Comparison of ENCODE assay signal across 8 mouse cellular contexts in the genomic region with DNA sequence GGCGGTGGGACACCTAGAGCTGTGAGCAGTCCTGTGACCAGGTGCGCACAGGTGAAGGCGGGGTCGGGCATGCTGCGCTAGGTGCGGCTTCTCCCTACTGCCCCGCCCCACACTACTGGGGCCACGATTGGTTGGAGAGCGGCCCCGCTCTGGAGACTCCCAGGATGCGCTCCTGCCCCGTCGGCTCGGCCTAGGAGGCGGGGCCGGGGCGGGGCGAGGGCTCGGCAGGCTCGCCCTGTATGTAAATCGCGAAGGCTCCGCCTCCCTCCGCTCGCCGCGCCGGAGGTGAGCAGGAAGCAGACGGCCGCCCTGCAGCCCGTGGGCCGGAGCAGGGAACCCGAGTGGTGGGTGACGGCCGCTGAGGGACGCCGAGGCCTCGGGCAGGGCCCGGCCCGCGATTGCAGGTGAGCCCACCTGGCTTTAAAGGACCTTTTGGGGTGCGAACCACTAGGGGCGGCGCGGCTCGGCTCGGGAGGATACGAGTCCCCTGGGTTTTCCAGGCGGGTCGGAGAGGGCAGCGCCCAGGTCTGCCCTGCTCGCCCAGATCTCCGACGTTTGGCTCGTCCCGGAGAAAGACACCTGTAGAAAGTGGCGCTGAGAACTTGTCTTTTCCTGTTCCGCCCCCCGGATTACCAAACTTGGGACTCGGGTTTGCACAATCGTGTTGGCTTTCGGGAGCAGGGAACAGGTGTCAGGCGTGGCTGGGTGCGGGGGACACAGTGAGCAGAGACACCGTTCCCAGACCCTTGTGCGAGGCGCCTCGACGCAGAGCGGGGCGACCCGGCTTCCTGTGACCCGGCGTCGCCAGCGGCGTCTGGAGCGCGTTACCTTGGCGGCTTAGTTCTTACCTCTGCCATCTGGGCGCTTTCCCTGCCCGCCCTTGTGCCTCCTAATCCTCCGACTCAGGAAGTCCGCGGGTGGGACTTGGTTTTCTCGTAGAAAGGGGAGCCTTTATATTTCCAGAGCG. TPM values are rescaled to one million over a fixed set of nuclear protein-coding genes. Genes with fewer than 3 reads are reported as not detected.
DNase-seq lines count a peak whose midpoint lies in the region; TF ChIP-seq lines count a peak whose summit lies in the region.

A gene (plus strand): TSS at position 276 of the 967 bp plus-strand sequence.

- WGBS in forebrain, embryonic 10.5 days = under 1% methylated on average over 87 of the region's 87 CpGs
- under 1% methylated on average over 87 of the region's 87 CpGs for WGBS in large intestine, adult 2 months

- in situ Hi-C loops in ES-E14 (cut with MboI; ENCODE audit: low sequenced_read_pairs in 2 of 2, unreplicated experiment in 2 of 2) = no loop called here

- H3K4me3 ChIP-seq in ES-E14 (ENCODE audit: insufficient read depth in 1 of 2, low read depth in 1 of 2, low read length in 2 of 2, poor library complexity in 1 of 2, severe bottlenecking in 1 of 2) = peak within 1 kb of the TSS; percentile 75 to 95
- H3K4me3 ChIP-seq in forebrain, embryonic 10.5 days = peak within 1 kb of the TSS; percentile 64

- H3K27me3 ChIP-seq in forebrain, embryonic 10.5 days (ENCODE audit: poor library complexity, severe bottlenecking) = peaks cover 71% of the 10 kb centered on the region

- peak within 1 kb of the TSS; percentile 75 for H3K9ac ChIP-seq in ES-E14 (ENCODE audit: insufficient read depth, low read depth, low read length, poor library complexity, severe bottlenecking)

- peaks cover 1 to 15% of the 10 kb centered on the region in 2 experiments; a peak in 2 of 4 replicates for H3K4me1 ChIP-seq in ES-E14 (ENCODE audit: control insufficient read depth in 2 of 2, insufficient read depth in 2 of 2, low read length in 2 of 2, poor library complexity in 1 of 2)
- H3K4me1 ChIP-seq in forebrain, embryonic 10.5 days = peaks cover 35% of the 10 kb centered on the region

- H3K36me3 ChIP-seq in ES-E14 (ENCODE audit: control insufficient read depth, insufficient read depth, low read length, poor library complexity, severe bottlenecking) = peaks cover 23% of the 10 kb centered on the region
- H3K36me3 ChIP-seq in forebrain, embryonic 10.5 days (replicated peaks) = peaks cover 38% of the 10 kb centered on the region

- H3K27ac ChIP-seq in ES-E14 (ENCODE audit: insufficient read depth, low read depth, low read length, poor library complexity, severe bottlenecking) = no peak within 1 kb of the TSS
- peak within 1 kb of the TSS; percentile 64 for H3K27ac ChIP-seq in forebrain, embryonic 10.5 days

- H3K9me3 ChIP-seq in ES-E14 (ENCODE audit: control insufficient read depth, insufficient read depth, low read depth, low read length) = no peaks in the 10 kb centered on the region
- no peaks in the 10 kb centered on the region for H3K9me3 ChIP-seq in forebrain, embryonic 10.5 days

- peak; percentile 90 for DNase-seq in ES-E14 (ENCODE audit: low read depth, low spot score)
- DNase-seq in c-Kit-positive CD71-negative TER-119-negative erythroid progenitor cells, embryonic 14.5 days (ENCODE audit: low read depth) = peak; percentile 86
- DNase-seq in forebrain, embryonic 10.5 days (ENCODE audit: extremely low spot score, low spot score) = peak; percentile 82
- DNase-seq in heart, postnatal 14 days = peak; percentile 89 to 90
- DNase-seq in large intestine, adult 2 months (ENCODE audit: low read depth, low spot score) = peak; percentile 92
- peak; percentile 91 to 96 for DNase-seq in lung, postnatal 4 days
- DNase-seq in retina, postnatal 1 day = peak; percentile 92
- DNase-seq in thymus, postnatal 4 days = peak; percentile 93

- intact Hi-C loops in heart, postnatal 14 days (cut with DNase I) = loop anchor here (5.0 kb wide), 1 partner anchor 332 kb away; a partner anchor contains a TSS

TF ChIP-seq in ES-E14, 5 proteins besides CTCF, POLR2A, EP300 and RAD21:
- TF ChIP-seq HCFC1 (IDR thresholded peaks at IDR 0.05; ENCODE audit: borderline replicate concordance, insufficient read depth, low read length) (peak; percentile 14; the same call in 1 of the 2 replicates), MAFK (IDR thresholded peaks at IDR 0.05; ENCODE audit: insufficient read depth, low read depth, low read length) (no peak)

RNA-seq across cellular contexts. Expression of the gene that starts here (rescaled TPM):
- 96.5 and 145 TPM in 2 replicates for total RNA-seq in ES-E14 (2012; rRNA removed)
- polyA plus RNA-seq in forebrain, embryonic 10.5 days (2016; fragmentation: Nextera tagmentation; extraction: Ambion mirVana) = 7.5 and 7.6 TPM in 2 replicates
- 10 to 100 TPM; 15.0 to 18.2 TPM for total RNA-seq in heart, postnatal 14 days (2021)
- polyA plus RNA-seq in large intestine, adult 2 months (2012; rRNA removed) = 191 and 194 TPM in 2 replicates

Comparison
In these comparisons a context has a peak if more than half of its experiments do, and no peak if none do; other contexts are left out.
1. RNA of the gene that starts here (polyA plus RNA-seq): 191 to 194 TPM in large intestine, adult 2 months; 7.5 to 7.6 TPM in forebrain, embryonic 10.5 days; every median in the first group is over 10 times any median in the second.
2. Peak in every context shown above with its lines, with median percentiles within 50 percentile points of each other: DNase-seq.